Mouse (Mus musculus): ENCODE measurements at regions not wholly inside any gene's neighbourhood (a gene's known extent, or its start where the extent isn't known, plus 50 kb on each side); places are given as distances from the start of the nearest gene placed in this dataset.

- no peak overlapping the region for H3K4me3 ChIP-seq (ENCODE audit: insufficient read depth, low read length)
- TF ChIP-seq POLR2A (IDR thresholded peaks at IDR 0.05; ENCODE audit: extremely low read depth, insufficient read depth, low read length) = no peak
- no peak for TF ChIP-seq CTCF (IDR thresholded peaks at IDR 0.05; ENCODE audit: extremely low read depth, insufficient read depth, low read length)
- no peaks in the 10 kb centered on the region for H3K4me1 ChIP-seq (ENCODE audit: control insufficient read depth, insufficient read depth, low read length)
- H3K27ac ChIP-seq (ENCODE audit: insufficient read depth, low read length) = no peak overlapping the region
Measured at GRCm38 (mm10) chr4:99389428-99389827, 93.7 kb downstream of the Gm12689 start.

- Histone ChIP-seq H3K4me3 (ENCODE audit: insufficient read depth, low read length) (no peak overlapping the region), H3K4me1 (ENCODE audit: control insufficient read depth, insufficient read depth, low read length) (no peaks in the 10 kb centered on the region), H3K27ac (ENCODE audit: insufficient read depth, low read length) (no peak overlapping the region)
- TF ChIP-seq CTCF (IDR thresholded peaks at IDR 0.05; ENCODE audit: extremely low read depth, insufficient read depth, low read length) (no peak), POLR2A (IDR thresholded peaks at IDR 0.05; ENCODE audit: extremely low read depth, insufficient read depth, low read length) (no peak)
Measured at GRCm38 (mm10) chr4:99392986-99393385, 97.3 kb downstream of the Gm12689 start.

DNA sequence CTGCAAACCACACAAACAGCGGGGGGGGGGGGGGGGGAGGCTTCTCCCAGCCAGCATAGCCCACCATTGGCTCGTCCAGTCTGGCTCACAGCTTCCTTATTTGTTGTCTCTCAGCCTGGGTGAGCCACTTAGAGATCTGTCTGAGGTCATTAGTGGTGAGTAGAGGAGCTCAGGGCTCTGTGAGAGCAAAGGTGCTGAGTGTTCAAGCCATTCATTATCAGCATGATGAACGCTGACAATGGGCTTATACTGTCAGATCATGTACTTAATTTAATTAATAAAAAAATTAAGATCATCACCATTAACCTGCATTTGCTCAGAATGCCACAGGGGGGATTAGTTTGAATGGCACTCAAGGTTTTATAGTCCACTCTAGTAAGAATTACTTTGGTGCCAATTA is 98.5 kb downstream of the Gm12689 start:
- Histone ChIP-seq H3K4me1 (ENCODE audit: control insufficient read depth, insufficient read depth, low read length) (no peaks in the 10 kb centered on the region), H3K4me3 (ENCODE audit: insufficient read depth, low read length) (no peak overlapping the region), H3K27ac (ENCODE audit: insufficient read depth, low read length) (no peak overlapping the region)
- TF ChIP-seq CTCF (IDR thresholded peaks at IDR 0.05; ENCODE audit: extremely low read depth, insufficient read depth, low read length) (no peak), POLR2A (IDR thresholded peaks at IDR 0.05; ENCODE audit: extremely low read depth, insufficient read depth, low read length) (no peak)

GRCm38 (mm10) chr4:99407466-99407865 is 111.8 kb downstream of the Gm12689 start:
- Histone ChIP-seq H3K4me1 (ENCODE audit: control insufficient read depth, insufficient read depth, low read length) (no peaks in the 10 kb centered on the region), H3K27ac (ENCODE audit: insufficient read depth, low read length) (no peak overlapping the region), H3K4me3 (ENCODE audit: insufficient read depth, low read length) (no peak overlapping the region)
- no peak for TF ChIP-seq CTCF (IDR thresholded peaks at IDR 0.05; ENCODE audit: extremely low read depth, insufficient read depth, low read length)
- TF ChIP-seq POLR2A (IDR thresholded peaks at IDR 0.05; ENCODE audit: extremely low read depth, insufficient read depth, low read length) = no peak

- no peak for TF ChIP-seq CTCF (IDR thresholded peaks at IDR 0.05; ENCODE audit: extremely low read depth, insufficient read depth, low read length)
- Histone ChIP-seq H3K4me3 (ENCODE audit: insufficient read depth, low read length) (no peak overlapping the region), H3K4me1 (ENCODE audit: control insufficient read depth, insufficient read depth, low read length) (no peaks in the 10 kb centered on the region), H3K27ac (ENCODE audit: insufficient read depth, low read length) (no peak overlapping the region)
Measured at GRCm38 (mm10) chr4:99423449-99423848, 127.7 kb downstream of the Gm12689 start.

- no peak overlapping the region for H3K27ac ChIP-seq (ENCODE audit: insufficient read depth, low read length)
- TF ChIP-seq POLR2A (IDR thresholded peaks at IDR 0.05; ENCODE audit: extremely low read depth, insufficient read depth, low read length) (no peak), CTCF (IDR thresholded peaks at IDR 0.05; ENCODE audit: extremely low read depth, insufficient read depth, low read length) (no peak)
- H3K4me3 ChIP-seq (ENCODE audit: insufficient read depth, low read length) = no peak overlapping the region
- H3K4me1 ChIP-seq (ENCODE audit: control insufficient read depth, insufficient read depth, low read length) = no peaks in the 10 kb centered on the region
Measured at GRCm38 (mm10) chr4:99445077-99445754, 149.5 kb downstream of the Gm12689 start.

DNA sequence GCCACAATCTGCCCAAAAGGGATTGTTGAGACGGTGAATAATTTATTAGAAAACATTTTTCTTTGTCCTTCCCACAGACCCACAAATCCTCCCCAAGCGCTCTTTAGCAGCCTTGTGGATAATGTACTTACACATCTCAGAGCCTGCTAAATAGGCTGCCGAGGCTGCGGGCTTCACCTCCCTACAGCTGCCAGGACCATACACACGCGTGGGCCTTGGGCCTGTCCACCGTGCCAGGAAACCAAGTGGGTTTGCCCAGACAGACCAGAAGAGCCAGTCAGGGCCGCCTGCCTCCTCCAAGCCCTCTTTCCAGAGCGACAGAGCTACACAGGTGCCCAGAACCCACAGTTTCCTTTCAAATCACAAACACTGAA is 150.0 kb downstream of the Gm12689 start:
- Histone ChIP-seq H3K27ac (ENCODE audit: insufficient read depth, low read length) (no peak overlapping the region), H3K4me1 (ENCODE audit: control insufficient read depth, insufficient read depth, low read length) (no peaks in the 10 kb centered on the region), H3K4me3 (ENCODE audit: insufficient read depth, low read length) (no peak overlapping the region)
- TF ChIP-seq POLR2A (IDR thresholded peaks at IDR 0.05; ENCODE audit: extremely low read depth, insufficient read depth, low read length) (no peak), CTCF (IDR thresholded peaks at IDR 0.05; ENCODE audit: extremely low read depth, insufficient read depth, low read length) (no peak)

DNA sequence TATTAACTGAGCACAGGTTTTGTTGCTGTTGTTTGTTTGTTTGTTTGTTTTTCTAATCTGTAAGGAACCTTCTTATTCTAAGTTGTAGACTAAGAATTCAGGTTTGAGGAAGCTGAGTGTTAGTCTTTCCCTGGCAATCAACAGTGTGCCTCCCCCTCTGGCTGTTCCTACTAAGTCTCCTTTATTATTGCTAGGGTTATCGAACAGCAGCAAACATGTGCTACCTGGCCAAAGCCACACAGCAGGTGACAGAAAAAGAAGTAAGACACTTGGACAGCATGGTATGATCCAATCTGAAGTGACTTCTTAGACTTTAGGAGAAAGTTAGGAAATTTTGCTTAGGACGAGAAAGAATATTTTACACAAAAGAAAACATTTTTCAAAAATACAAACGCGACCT is 163.3 kb downstream of the Gm12689 start:
- no peak for TF ChIP-seq POLR2A (IDR thresholded peaks at IDR 0.05; ENCODE audit: extremely low read depth, insufficient read depth, low read length)
- TF ChIP-seq CTCF (IDR thresholded peaks at IDR 0.05; ENCODE audit: extremely low read depth, insufficient read depth, low read length) = no peak
- H3K4me1 ChIP-seq (ENCODE audit: control insufficient read depth, insufficient read depth, low read length) = no peaks in the 10 kb centered on the region; the same call in 1 of the 2 replicates
- no peak overlapping the region for H3K4me3 ChIP-seq (ENCODE audit: insufficient read depth, low read length)
- no peak overlapping the region for H3K27ac ChIP-seq (ENCODE audit: insufficient read depth, low read length)

GRCm38 (mm10) chr4:99459436-99459835 is 163.7 kb downstream of the Gm12689 start:
- Histone ChIP-seq H3K4me3 (ENCODE audit: insufficient read depth, low read length) (no peak overlapping the region), H3K4me1 (ENCODE audit: control insufficient read depth, insufficient read depth, low read length) (no peaks in the 10 kb centered on the region; the same call in 1 of the 2 replicates), H3K27ac (ENCODE audit: insufficient read depth, low read length) (no peak overlapping the region)
- TF ChIP-seq POLR2A (IDR thresholded peaks at IDR 0.05; ENCODE audit: extremely low read depth, insufficient read depth, low read length) (no peak), CTCF (IDR thresholded peaks at IDR 0.05; ENCODE audit: extremely low read depth, insufficient read depth, low read length) (no peak)

DNA sequence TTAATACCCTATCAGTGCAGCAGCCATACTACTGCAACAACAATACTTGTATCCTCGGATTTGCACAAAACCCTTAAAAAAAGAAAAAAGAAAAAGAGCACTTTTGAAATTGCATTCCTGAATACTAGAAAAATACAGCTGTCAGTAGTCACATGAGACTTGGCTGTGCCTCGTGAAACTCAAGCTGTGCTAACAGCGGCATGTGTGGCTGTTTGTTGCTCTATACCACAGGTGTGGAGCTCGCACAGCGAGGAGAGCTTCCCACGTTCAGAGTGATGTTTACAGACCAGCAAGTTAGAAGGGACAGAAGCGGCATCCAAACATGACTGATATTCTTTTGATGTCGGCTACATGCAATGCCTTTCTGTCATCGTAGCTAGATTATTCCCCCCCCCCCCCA is 169.8 kb downstream of the Gm12689 start:
- Histone ChIP-seq H3K27ac (ENCODE audit: insufficient read depth, low read length) (no peak overlapping the region), H3K4me1 (ENCODE audit: control insufficient read depth, insufficient read depth, low read length) (no peaks in the 10 kb centered on the region), H3K4me3 (ENCODE audit: insufficient read depth, low read length) (no peak overlapping the region)
- TF ChIP-seq POLR2A (IDR thresholded peaks at IDR 0.05; ENCODE audit: extremely low read depth, insufficient read depth, low read length) = no peak
- no peak for TF ChIP-seq CTCF (IDR thresholded peaks at IDR 0.05; ENCODE audit: extremely low read depth, insufficient read depth, low read length)
